Mouse (Mus musculus) layer of hippocampus, postnatal 10 days (tissue): ENCODE measurements around the gene Vezf1. TPM values are rescaled to one million over a fixed set of nuclear protein-coding genes. Genes with fewer than 3 reads are reported as not detected.
"Not testable (repeated sequence)": the region's sequence is repeated elsewhere in the genome, so short reads cannot be mapped to it uniquely, and the experiment has no call there.

Source experiments
- DNase-seq, 2 experiments: peaks; one replicate each; pipeline ENCODE4 v3.0.0; 2021; ENCODE audit warnings: low spot score in 2 of 2
- long read RNA-seq: library from polyadenylated mRNA; stranded (forward); transcript quantifications from one replicate; pipeline ENCODE4 v2.0.0, GENCODE M21; 2023
- total RNA-seq, 2 experiments: library from RNA; stranded (reverse); gene quantifications; 2 replicates each; pipeline ENCODE4 v1.2.3; 2021

Vezf1 gene
- total RNA-seq: 10 to 100 TPM; 26.0 to 28.5 TPM
- long read RNA-seq, full-length matches to known transcripts: 8 of 16 reads
- long read RNA-seq, partial matches to known transcripts: 1 of 16 reads
- long read RNA-seq, other reads (novel, unspliced or antisense): 7 of 16 reads

DNA sequence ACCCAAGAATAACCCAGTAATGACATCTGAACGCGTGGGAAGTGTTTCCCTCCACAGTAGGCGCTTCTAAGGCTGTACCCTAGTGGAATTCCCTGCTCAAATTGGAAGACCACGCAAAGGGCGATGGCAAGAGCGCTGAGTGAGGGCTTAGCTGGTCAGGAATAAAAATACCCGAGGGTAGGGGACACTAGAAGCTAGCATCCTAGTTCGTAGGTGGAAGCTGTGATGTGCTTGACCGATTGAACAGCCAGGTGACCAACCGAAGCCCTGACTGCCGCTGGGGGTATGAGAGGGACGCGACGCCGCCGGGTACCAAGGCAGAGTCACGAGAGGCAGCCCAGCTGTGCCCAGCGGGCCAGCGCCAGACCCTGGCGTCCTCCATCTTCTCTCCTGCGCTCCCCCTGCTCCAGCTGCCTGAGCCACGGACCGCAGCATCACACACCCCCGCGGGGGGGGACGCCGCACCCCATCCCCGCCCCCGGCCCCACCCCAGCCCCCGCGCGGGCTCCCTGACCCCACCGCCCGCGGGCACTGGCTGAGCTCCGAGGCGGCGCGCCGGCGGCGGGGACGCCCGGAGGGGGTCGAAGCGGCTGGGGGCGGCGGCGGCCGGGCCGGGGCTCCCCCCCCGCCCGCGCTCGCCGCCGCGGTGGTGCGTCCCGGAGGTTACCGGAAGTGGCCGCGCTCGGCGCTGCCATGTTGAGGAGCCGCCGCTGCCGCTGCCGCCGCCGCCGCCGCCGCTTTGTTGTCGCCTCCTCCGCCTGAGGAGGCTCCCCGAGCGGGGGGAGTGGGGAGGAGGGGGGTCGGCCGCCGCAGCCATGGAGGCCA lies at the start of gene Vezf1:
Vezf1 (plus strand) TSS at position 694 of the 825 bp plus-strand sequence.
- DNase-seq: peak; percentile 65 to 77

DNA sequence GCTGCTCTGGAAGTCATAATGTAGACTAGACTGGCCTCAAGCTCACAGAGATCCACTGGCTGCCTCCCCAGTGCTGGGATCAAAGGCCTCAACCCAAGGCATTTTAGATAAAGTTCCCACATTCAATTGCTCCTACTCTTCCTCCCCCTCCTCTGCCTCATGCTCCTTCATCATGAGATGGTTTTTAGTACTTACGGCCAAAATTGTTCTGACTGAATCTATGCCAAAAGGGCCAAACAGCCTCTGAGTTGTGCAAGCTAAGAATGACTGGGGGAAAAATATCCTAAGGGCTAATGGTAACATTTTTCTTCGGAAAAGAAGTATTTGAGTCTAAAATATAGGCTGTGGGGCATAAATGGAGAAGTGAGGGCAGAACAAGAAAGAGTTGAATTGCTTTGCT lies 44.1 kb upstream of the Vezf1 start:
- DNase-seq: no peak

DNA sequence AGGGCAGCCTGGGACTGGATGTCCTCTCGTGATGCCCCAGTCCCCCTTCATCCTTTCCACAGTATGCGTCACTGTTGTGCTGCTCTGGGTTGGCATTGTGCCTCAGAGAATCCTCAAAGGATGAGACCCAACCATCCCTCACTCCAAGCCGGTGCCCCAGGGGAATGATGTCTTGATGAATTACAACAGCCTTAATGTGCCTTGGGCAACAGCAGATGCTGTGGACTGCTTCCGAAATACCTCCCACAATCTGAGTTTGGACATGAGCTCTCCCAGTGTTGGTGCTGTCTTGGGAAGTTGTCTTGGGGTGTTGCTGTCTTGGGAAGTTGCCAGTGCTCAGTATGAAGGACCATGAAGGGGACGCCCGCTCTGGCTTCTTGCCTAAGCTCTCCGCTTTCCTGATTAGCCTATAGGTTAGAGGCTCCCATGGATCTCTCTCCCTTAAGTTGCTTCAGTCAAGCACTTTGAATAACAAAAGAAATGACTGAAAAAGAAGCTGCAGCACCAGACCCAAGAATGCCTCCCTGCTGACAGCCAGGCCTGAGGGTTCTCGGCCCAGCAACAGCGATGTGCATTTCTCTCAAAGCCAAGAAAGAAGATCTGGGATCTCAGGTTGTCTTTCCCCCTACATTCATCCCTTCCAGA lies 40.6 kb upstream of the Vezf1 start:
- no peak for DNase-seq

DNA sequence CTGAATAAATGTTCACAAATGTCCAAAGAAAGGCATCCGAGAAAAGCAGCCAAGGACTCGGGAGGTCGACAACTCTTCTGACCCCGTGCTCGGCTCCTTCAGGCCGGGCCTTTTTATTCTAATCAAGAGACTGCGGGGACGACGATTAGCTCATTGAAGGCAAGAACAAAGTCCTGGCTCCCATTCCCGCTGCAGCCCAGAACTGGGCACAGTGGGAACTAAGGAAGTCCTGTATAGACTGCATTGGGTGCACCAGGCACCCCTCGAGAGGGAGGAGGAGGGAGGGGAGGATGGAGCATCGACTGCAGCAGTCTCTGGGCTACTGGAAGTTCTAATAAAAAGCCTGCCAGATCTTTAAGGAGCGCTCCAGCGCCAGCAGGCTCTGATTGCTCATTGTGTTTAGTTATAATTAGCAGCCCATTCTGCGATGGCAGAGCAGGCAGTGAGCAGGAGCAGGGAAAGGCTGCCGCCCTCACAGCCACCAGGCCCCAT lies 39.8 kb upstream of the Vezf1 start:
- peak; percentile 25 to 28 for DNase-seq

DNA sequence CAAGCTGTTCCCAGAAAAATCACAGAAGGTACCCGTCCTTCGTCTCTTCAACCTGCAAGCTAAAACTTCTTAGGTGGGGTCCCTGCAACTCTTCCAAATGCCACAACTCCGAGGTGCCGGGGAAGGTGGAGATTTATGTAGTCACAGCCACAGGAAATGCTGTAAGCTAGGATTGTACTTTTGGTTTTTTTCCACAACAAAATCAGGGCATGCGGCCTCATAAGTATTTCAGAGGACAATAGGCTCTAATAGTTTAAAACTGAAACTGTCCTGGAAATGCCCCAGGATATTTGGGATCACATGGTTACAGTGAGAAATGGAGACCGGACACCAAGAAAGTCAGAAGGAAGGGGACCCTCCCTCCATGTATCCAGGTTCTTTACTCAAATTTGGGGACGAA lies 37.9 kb upstream of the Vezf1 start:
- DNase-seq: no peak

DNA sequence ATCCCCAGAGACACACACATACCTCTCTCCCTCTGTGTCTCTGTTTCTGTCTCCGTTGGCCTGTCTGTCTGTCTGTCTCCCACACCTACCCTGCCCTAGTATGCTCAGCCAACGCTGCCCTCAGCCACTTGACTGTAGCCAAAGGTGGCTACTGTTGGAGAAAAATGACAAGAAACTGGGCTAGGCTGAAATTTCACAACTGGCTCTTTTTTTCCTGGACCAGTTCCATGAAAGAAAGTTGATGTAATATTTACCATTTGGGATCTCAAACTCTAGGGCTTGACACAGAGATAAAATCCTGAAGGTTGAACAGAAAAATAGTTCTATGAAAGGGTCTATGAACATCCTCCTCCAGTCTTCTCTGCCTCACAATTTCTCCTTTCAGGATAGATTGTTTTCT lies 37.2 kb upstream of the Vezf1 start:
- DNase-seq: no peak

DNA sequence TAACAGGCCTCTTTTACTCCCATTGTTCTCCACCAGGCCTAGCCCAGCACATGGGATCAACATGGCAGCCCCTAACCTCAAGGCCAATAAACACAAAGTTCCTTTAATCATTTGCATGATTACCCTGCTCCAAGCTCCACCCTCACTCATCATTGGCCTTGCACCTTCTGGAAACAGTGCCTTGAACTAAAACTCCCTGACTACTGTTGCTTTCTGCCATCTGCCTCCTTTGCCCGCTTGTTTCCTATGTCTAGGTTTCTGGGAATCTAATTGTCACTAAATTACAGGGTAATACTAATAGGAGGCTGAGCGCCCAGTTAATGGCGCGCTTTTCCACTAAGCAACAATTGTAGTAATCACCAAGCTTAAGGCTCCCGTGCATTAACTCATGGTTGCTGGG lies 36.3 kb upstream of the Vezf1 start:
- no peak for DNase-seq

DNA sequence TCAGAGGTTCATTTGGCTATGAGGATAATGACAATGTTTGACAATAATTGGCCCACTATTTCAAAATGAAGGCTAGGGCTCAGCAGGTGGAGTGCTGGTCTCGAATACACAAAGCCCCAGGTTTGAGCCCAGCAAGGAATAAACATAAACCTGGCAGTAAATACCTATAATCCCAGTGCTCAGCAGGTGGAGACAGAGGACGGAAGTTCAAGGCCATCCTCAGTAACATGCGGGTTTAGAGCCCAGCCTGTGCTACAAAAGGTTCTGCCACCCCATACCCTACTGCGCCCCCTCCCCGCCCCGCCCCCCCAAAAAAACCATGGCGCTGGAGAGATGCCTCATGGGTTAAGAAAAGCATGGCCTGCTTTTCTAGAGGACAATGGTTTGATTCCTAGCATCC lies 32.1 kb upstream of the Vezf1 start:
- no peak for DNase-seq

DNA sequence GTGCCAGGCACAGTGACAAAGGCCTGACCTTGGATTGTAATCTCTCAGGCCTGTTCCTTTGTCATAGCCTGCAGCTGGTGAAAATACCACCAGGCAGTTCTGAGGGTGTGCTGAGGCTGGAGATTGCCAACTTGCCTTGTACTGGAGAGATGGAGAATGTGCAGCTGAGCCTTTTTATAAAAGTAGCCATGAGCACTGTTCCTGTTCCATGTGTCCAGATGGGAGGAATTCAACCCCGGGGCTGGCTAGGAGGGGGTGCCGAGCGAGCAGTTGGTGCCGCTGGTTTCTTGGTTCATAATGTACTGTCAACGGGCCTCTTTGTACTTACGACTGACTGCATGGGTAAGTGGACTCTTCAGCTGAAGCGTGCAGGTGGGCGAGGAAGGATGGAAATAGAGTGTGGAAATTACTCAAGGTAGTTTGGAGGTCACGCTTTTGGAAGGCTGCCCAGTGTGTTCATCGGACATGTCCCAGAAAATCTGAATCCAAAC lies 31.3 kb upstream of the Vezf1 start:
- DNase-seq: peak; percentile 25 to 38

DNA sequence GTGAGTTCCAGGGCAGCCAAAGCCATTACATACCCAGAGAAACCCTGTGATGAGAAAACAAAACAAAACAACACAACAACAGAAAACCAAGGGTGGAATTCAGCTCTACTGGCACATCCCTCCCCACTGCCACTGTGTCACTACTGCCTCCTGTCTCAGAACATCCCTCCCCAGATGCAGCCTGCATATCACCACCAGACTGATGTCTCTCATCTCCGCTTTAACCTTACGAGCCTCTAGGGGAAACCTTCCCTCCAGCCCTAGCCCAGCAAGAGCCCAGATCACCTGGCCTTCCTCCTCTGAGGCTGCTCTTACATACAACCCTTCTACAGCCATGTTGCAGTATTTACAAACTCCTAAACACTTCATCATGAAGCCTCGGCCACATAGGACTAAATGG lies 30.7 kb upstream of the Vezf1 start:
- no peak for DNase-seq

DNA sequence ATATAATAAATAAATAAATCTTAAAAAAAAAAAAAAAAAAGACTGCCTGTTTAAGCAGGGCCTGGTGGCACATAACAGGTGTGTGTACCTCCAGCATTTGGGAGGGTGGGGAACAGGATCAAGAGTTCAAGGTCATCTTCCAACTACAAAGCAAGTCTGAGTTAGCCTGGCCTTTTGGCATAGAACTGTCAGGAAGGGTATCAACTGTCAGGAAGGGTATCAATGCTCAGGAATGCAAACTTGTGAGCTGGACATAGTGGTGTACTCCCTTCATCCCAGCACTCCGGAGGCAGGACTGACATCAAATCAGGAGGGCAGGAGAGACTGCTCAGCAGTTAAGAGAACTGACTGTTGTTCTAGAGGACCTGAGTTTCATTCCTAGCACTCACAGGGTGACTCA lies 29.0 kb upstream of the Vezf1 start:
- DNase-seq: no peak

DNA sequence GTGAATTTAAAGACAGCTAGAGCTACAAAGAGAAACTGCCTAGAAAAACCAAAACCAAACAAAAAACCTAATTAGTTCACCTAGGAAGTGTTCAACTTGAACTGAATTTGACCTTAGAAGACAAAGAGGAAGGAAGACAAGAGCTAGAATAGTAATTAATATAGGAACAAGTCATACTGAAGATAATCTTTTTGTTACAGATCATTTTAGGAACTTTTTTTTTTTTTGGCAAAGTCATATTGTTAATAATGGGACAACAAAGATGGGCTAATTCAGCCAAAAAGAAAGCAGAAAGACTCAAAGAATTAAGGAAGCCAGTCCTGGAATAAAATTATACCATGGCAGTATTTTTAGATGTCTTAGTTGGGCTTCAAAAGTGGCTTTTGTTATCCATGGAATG lies 23.8 kb upstream of the Vezf1 start:
- no peak for DNase-seq

DNA sequence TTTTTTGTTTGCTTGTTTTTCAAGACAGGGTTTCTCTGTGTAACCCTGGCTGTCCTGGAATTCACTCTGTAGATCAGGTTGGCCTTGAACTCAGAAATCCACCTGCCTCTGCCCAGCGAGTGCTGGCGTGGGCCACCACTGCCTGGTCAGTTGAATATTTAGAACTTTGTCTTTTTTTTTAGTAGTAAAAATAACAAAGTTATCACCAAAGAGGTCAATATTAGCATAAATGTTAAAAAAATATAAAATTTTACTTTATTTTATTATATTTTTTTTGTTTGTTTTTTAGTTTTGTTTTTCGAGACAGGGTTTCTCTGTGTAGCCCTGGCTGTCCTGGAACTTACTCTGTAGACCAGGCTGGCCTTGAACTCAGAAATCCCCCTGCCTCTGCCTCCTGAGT lies 22.9 kb upstream of the Vezf1 start:
- DNase-seq: not testable (repeated sequence)

DNA sequence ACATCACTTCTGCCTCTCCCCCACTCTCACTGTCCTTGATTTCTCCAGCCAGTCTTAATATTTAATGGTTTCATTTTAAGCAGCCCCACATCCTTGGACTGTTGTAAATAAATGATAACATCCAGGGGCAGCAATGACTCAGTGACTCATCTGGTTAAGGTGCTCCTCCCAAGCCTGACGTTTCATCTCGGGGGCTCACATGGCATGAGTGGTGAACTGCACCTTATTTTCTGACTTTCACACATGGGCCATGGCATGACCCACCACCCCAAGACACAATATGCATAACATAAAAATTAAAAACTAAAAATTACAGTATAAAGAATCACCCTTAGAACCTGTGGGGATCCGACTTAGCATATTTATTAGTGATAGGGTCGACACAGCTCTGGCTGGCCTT lies 22.2 kb upstream of the Vezf1 start:
- DNase-seq: no peak

DNA sequence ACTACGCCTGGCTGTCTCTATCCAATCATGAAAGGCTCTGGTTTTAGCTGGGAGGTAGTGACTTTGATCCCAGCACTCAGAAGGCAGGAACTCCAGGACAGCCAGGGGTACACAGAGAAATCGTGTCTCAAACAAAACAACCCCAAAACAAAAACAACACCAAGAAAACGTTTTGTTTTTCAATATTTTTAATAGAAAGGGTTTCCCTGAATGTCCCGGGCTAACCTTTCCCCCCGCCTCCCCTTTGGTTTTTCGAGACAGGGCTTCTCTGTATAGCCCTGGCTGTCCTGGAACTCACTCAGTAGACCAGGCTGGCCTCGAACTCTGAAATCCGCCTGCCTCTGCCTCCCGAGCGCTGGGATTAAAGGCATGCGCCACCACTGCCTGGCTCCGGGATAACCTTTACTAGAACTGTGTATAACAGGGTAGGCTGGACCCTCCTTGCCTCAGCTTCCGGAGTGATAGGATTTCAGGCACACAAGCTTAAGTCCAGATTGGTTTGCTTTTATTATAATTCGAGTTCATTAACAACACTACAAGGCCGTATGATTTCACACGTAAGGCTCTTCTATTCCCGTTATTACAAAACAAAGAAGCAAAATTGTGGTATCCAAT lies 21.6 kb upstream of the Vezf1 start:
- DNase-seq: peak in 1 of 2 experiments; percentile 18

DNA sequence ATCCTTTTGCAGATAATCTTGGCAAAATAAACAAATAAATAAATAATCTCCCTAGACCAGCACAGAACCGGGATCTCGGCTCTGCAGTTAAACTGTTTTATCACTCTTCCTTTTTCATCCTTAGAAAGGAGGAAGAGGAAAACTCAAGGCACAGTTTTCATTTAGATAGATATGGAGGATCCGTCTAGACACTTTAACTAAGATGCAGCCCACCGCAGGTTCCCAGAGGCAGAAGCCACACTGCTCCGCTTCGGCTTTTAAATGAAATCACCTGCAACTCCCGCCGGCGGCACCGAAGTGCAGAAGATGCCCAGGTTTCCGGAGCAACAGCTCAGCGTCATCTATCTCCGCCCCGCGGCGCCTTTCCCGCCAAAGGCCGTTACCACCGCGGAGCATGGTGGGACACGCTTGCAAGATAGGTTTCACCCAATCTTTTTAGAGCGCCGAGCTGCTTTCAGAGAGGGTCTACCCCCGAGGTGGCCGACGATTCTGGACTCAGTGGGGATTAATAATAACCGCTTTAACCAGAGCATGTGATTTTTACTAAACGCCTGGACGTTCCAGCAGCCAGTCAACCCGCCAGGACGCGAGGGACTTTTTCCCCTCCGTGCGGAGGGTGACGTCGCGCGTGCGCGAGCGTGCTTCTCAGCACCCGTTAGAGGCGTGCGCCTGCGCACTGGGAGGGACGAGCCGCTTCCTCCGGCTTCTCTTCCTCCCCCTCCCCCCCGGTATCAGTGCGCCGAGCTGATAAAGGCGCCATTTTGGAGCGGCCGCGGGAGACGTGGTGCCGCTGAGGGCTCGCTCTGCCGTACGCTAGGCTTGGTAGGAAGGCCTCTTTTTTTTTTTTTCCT lies 20.9 kb upstream of the Vezf1 start, which contains the start of gene Srsf1:
Srsf1 (plus strand) TSS at position 430 of the 851 bp plus-strand sequence.
- peak; percentile 96 to 98 for DNase-seq

DNA sequence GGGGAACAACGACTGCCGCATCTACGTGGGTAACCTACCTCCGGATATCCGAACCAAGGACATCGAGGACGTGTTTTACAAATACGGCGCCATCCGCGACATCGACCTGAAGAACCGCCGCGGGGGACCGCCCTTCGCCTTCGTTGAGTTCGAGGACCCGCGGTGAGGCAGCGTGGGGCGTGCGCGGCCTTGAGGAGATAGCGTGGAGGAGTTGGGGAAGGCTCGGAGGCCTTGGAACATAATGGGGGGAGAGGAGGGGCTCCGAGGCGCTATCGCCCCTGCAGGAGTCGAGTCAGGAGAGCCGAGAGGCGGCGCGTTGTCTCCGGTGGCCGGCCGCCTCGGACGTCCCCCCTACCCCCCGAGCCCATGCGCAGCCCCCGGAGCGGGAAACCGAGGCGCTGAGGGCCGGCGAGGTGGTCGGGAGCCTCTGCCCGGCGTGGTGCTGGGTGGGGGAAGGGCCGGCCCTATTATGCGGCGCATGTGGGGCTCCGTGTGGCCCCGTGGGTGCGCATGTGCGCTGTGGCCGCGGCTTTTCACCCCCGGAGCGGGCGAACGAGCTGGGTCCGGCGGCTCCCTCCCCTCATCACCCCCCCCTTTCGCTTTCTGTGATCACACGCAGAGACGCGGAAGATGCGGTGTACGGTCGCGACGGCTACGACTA lies 20.1 kb upstream of the Vezf1 start:
- peak; percentile 73 to 84 for DNase-seq

DNA sequence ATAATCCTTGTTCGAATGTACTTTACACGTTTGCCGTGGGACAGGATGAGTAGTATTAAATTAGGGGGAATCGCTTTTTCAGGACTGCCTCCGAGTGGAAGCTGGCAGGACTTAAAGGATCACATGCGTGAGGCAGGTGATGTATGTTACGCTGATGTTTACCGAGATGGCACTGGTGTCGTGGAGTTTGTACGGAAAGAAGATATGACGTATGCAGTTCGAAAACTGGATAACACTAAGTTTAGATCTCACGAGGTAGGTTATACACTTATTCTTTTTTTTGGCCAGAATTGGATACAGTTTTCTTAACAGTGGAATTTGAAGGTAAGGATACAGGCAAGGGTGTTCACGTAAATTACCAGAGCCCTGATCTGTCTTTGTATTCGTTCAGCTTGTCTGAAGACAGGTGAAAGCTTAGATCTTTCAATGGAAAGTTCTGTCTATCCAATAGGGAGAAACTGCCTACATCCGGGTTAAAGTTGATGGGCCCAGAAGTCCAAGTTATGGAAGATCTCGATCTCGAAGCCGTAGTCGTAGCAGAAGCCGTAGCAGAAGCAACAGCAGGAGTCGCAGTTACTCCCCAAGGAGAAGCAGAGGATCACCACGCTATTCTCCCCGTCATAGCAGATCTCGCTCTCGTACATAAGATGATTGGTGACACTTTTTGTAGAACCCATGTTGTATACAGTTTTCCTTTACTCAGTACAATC lies 19.0 kb upstream of the Vezf1 start:
- DNase-seq: no peak

DNA sequence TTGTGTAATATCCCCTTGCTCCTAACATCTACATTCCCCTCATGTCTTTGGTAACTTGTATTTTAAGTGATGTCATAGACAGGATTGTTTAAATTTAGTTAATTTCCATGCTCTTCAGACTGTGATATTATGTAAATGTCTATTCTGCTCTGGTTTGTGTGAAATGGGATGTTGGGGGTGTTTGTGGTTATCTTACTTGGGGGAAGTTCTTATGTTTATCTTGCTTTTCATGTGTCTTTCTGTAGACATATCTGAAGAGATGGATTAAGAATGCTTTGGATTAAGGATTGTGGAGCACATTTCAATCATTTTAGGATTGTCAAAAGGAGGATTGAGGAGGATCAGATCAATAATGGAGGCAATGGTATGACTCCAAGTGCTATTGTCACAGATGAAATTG lies 18.3 kb upstream of the Vezf1 start:
- no peak for DNase-seq

DNA sequence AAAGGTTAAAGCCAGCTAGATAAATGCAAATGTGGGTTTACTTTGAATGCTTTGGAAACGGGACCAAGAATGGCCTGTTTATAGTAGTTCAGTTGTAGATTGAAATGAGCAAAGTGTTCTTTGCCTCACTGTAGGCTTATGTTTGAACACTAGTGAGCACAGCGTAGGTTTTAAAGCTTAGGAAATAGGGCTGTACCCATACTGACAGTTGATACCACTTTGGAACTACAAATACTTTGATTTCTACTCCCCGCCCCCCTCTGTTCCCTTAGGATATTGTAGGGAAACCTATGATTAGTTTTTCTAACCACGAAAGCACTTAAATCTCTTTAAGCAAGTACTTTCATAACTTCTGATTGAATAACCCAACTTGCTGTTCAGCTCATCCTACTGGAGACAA lies 15.4 kb upstream of the Vezf1 start:
- DNase-seq: no peak
